Mouse (Mus musculus) heart, adult 2 months (tissue): ENCODE measurements at regions not wholly inside any gene's neighbourhood (a gene's known extent, or its start where the extent isn't known, plus 50 kb on each side); places are given as distances from the start of the nearest gene placed in this dataset.

Experiments used
- CTCF ChIP-seq: fragments of 200-600 bp; IDR thresholded peaks from 2 replicates; pipeline ENCODE4 v1.8.1; 2022; ENCODE audit warnings: antibody characterized with exemption, mild to moderate bottlenecking, moderate library complexity
- EP300 ChIP-seq: fragments of 200-500 bp; IDR thresholded peaks from 2 replicates; pipeline ENCODE4 v1.6.1; 2011; ENCODE audit warnings: low read depth, low read length, control low read depth; ENCODE audit not compliant: insufficient read depth
- POLR2A ChIP-seq: fragments of 200-500 bp; IDR thresholded peaks from 2 replicates; pipeline ENCODE4 v1.6.1; 2011; ENCODE audit warnings: mild to moderate bottlenecking, low read depth, low read length, control low read depth; ENCODE audit not compliant: insufficient read depth

DNA sequence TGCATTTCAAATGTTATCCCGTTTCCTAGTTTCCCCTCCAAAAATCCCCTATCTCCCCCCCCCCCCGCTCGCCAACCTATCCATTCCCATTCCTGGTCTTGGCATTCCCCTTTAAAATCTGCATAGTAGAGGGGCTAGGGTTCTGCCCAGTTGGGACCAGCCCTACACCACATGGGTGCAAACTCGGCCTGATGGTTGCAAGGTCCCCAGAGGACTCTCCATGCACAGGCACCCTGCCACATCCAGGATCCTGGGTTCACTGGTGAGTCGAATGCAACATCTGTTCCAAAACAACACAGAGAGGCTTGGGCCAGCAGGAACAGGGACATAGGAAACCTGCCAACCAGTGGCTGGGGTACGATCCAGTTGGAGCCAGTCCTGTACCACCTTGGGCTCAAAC, 492.0 kb upstream of the Brinp1 start:
- TF ChIP-seq CTCF (no peak), POLR2A (no peak), EP300 (no peak)
